Mouse (Mus musculus): Measurements from ENCODE around the gene Calhm2.

The Calhm2 gene

DNA sequence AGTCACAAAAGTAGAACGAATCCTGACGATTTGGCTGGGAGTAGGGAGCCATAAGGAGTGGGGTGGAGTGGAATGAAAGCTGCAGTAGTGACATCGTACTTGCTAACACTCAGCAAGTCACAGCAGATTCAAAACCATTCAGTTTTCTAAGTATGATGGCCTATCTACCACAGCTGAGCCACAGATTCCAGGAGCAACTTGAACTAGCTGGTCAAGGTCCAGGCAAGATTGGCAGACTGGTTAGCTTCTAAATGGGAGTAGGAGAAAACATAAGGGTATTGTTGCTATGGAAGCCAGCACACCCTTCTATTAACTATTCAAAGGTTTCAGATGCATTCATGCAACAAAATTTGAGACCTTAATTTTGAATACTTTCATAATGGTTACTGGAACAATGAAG, 49.9 kb downstream of the Calhm2 start:
- CTCF ChIA-PET, result no interaction called here

- CTCF ChIA-PET, result interaction anchor here (1.0 kb wide), 1 partner anchor 21 kb away, joined by 3 read pairs; no protein-coding TSS in a partner anchor
Measured at GRCm38 (mm10) chr19:47067924-47068611, 70.0 kb downstream of the Calhm2 start.

DNA sequence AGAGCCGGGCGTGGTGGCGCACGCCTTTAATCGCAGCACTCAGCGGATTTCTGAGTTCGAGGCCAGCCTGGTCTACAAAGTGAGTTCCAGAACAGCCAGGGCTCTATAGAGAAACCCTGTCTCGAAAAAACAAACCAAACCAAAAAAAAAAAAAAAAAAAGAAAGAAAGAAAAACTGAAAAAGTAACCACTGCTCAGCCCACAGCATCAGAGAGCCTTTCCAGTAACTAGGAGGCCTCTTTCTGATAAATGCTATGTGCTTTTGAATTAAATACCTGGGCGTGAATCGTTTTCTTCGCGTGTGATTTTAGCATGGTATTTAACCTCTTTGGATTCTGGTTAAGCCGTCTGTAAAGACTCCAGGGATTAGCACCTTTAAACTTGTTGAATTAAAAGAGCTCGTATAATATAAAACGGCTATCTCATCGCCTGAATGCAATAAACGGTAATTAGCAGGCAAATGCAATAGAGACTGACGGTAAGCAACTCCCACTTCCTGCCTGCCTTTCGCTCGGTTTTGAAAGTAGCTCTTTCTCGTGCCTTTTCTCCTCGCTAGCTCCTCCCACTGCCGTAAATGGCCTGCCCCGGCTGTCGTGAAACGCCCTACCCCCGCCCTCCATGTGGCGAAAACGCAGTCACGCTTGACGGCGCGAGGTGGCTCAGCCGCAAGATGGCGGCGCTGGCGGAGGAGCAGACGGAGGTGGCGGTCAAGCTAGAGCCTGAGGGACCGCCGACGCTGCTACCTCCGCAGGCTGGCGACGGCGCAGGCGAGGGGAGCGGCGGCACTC, 70.8 kb downstream of the Calhm2 start, which contains the start of gene Taf5:
Gene Taf5 (plus strand): TSS at position 651 of the 787 bp plus-strand sequence.
- CTCF ChIA-PET, result interaction anchor here (0.6 to 1.0 kb wide), 2 partner anchors 22 kb away, joined by 3 to 12 read pairs; no protein-coding TSS in a partner anchor

DNA sequence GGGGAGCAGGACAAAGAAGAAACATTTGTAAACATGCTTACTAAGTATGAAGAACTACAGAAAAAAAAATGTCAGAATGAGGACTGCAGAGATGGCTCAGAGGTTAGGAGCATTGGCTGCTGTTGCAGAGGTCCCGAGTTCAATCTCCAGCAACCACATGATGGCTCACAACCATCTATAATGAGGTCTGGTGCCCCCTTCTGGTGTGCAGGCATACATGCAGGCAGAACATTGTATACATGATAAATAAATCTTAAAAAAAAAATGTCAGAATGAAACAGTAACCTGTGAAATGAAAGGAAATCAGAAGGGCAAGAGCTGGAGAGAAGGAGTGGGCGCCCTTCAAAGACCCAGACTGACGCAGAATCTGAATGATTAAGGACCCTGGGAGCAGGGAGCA, 72.2 kb downstream of the Calhm2 start:
- CTCF ChIA-PET, result no interaction called here

DNA sequence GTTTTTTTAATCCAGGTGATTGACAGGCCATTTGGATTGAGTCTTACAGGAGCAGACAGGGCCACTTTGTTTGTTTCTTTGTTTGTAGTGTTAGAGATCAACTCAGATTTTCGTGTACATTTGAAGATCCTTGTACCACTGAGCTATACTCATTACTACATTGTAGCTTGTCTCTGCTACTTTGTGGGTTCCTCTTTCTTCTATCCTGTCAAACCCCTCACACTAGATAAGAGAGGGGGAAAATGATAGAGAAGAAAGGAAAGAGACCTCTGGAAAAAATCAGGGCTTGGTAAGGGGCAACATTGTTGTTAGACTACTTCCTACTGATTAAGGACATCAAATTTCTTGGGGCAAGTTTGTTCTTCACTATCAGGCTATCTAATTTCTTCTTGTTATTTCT, 80.4 kb downstream of the Calhm2 start:
- CTCF ChIA-PET, result interaction anchor here (0.6 kb wide), 1 partner anchor 673 kb away, joined by 5 read pairs; no protein-coding TSS in a partner anchor

Measured in spleen, embryonic (tissue).